Mouse (Mus musculus): ENCODE data around the gene Nkx2-3. TPM values are rescaled to one million over a fixed set of nuclear protein-coding genes. Genes with fewer than 3 reads are reported as not detected.
A peak's percentile ranks its signal among the peaks of the same experiment; 100 is the strongest.

The Nkx2-3 gene
- polyA plus RNA-seq, 1 experiment from 2014 or later, result 0.62 TPM

- peaks cover 66% of the 10 kb centered on the region for H3K27me3 ChIP-seq (ENCODE audit: control insufficient read depth, insufficient read depth, low read length)
- ATAC-seq (ENCODE audit: low FRiP score, low TSS enrichment), result no peak
Measured at GRCm38 (mm10) chr19:43583595-43583994, 28.5 kb upstream of the Nkx2-3 start.

GRCm38 (mm10) chr19:43584788-43585187, 27.3 kb upstream of the Nkx2-3 start:
- DNase-seq, result no peak
- Histone ChIP-seq H3K27ac (replicated peaks; ENCODE audit: low read depth, low read length) (no peak overlapping the region), H3K36me3 (ENCODE audit: control insufficient read depth, insufficient read depth, low read length) (no peaks in the 10 kb centered on the region), H3K9me3 (ENCODE audit: control insufficient read depth, low read length) (0 out of 2 replicates have a peak, but pooled peaks cover 1% of the 10 kb centered on the region), H3K27me3 (ENCODE audit: control insufficient read depth, insufficient read depth, low read length) (peaks cover 66% of the 10 kb centered on the region), H3K4me3 (replicated peaks; ENCODE audit: low read depth, low read length) (0 out of 2 replicates have a peak overlapping the region, but pooled peaks have one; percentile 3), H3K4me2 (ENCODE audit: low read length) (peak overlapping the region; percentile 21; the same call in 1 of the 2 replicates), H3K4me1 (ENCODE audit: control insufficient read depth, insufficient read depth, low read length) (0 out of 2 replicates have a peak, but pooled peaks cover 4% of the 10 kb centered on the region), H3K9ac (replicated peaks; ENCODE audit: low read length) (no peak overlapping the region)
- WGBS, result 4% methylated on average over 13 of the region's 13 CpGs
- ATAC-seq (ENCODE audit: low FRiP score, low TSS enrichment), result no peak

More at GRCm38 (mm10) chr19:43583595-43583994, 28.5 kb upstream of the Nkx2-3 start:
- no peak overlapping the region for H3K4me3 ChIP-seq (replicated peaks; ENCODE audit: low read depth, low read length)
- no peak for DNase-seq
- H3K4me2 ChIP-seq (ENCODE audit: low read length), result no peak overlapping the region
- no peak overlapping the region for H3K27ac ChIP-seq (replicated peaks; ENCODE audit: low read depth, low read length)
- no peak overlapping the region for H3K9ac ChIP-seq (replicated peaks; ENCODE audit: low read length)
- H3K36me3 ChIP-seq (ENCODE audit: control insufficient read depth, insufficient read depth, low read length), result no peaks in the 10 kb centered on the region
- 3% methylated on average over 17 of the region's 17 CpGs for WGBS
- H3K4me1 ChIP-seq (ENCODE audit: control insufficient read depth, insufficient read depth, low read length), result 0 out of 2 replicates have a peak, but pooled peaks cover 4% of the 10 kb centered on the region
- no peaks in the 10 kb centered on the region for H3K9me3 ChIP-seq (ENCODE audit: control insufficient read depth, low read length)

- DNase-seq (no peak), ATAC-seq (ENCODE audit: low FRiP score, low TSS enrichment) (no peak)
- Histone ChIP-seq H3K4me3 (replicated peaks; ENCODE audit: low read depth, low read length) (no peak overlapping the region), H3K4me1 (ENCODE audit: control insufficient read depth, insufficient read depth, low read length) (no peaks in the 10 kb centered on the region), H3K27me3 (ENCODE audit: control insufficient read depth, insufficient read depth, low read length) (peaks cover 50% of the 10 kb centered on the region), H3K27ac (replicated peaks; ENCODE audit: low read depth, low read length) (no peak overlapping the region), H3K9me3 (ENCODE audit: control insufficient read depth, low read length) (0 out of 2 replicates have a peak, but pooled peaks cover 2% of the 10 kb centered on the region), H3K36me3 (ENCODE audit: control insufficient read depth, insufficient read depth, low read length) (no peaks in the 10 kb centered on the region), H3K9ac (replicated peaks; ENCODE audit: low read length) (no peak overlapping the region), H3K4me2 (ENCODE audit: low read length) (no peak overlapping the region)
- 71% methylated on average over 4 of the region's 4 CpGs for WGBS
Measured at GRCm38 (mm10) chr19:43592026-43592425, 20.1 kb upstream of the Nkx2-3 start.

GRCm38 (mm10) chr19:43596981-43597380, 15.1 kb upstream of the Nkx2-3 start:
- Histone ChIP-seq H3K36me3 (ENCODE audit: control insufficient read depth, insufficient read depth, low read length) (no peaks in the 10 kb centered on the region), H3K27me3 (ENCODE audit: control insufficient read depth, insufficient read depth, low read length) (peaks cover 93% of the 10 kb centered on the region), H3K9ac (replicated peaks; ENCODE audit: low read length) (no peak overlapping the region), H3K4me2 (ENCODE audit: low read length) (no peak overlapping the region), H3K9me3 (ENCODE audit: control insufficient read depth, low read length) (no peaks in the 10 kb centered on the region), H3K27ac (replicated peaks; ENCODE audit: low read depth, low read length) (no peak overlapping the region), H3K4me1 (ENCODE audit: control insufficient read depth, insufficient read depth, low read length) (no peaks in the 10 kb centered on the region), H3K4me3 (replicated peaks; ENCODE audit: low read depth, low read length) (no peak overlapping the region)
- no peak for DNase-seq
- 3% methylated on average over 5 of the region's 5 CpGs for WGBS
- ATAC-seq (ENCODE audit: low FRiP score, low TSS enrichment), result no peak

GRCm38 (mm10) chr19:43598741-43599660, 13.1 kb upstream of the Nkx2-3 start:
- Histone ChIP-seq H3K4me2 (ENCODE audit: low read length) (no peak overlapping the region), H3K4me3 (replicated peaks; ENCODE audit: low read depth, low read length) (no peak overlapping the region), H3K4me1 (ENCODE audit: control insufficient read depth, insufficient read depth, low read length) (no peaks in the 10 kb centered on the region), H3K27ac (replicated peaks; ENCODE audit: low read depth, low read length) (no peak overlapping the region), H3K9ac (replicated peaks; ENCODE audit: low read length) (no peak overlapping the region), H3K36me3 (ENCODE audit: control insufficient read depth, insufficient read depth, low read length) (no peaks in the 10 kb centered on the region), H3K9me3 (ENCODE audit: control insufficient read depth, low read length) (no peaks in the 10 kb centered on the region), H3K27me3 (ENCODE audit: control insufficient read depth, insufficient read depth, low read length) (peaks cover 95% of the 10 kb centered on the region)
- ATAC-seq (ENCODE audit: low FRiP score, low TSS enrichment) (no peak), DNase-seq (no peak)
- 2% methylated on average over 25 of the region's 25 CpGs for WGBS

GRCm38 (mm10) chr19:43599776-43600544, 12.2 kb upstream of the Nkx2-3 start:
- H3K9me3 ChIP-seq (ENCODE audit: control insufficient read depth, low read length), result no peaks in the 10 kb centered on the region
- peaks cover 100% of the 10 kb centered on the region for H3K27me3 ChIP-seq (ENCODE audit: control insufficient read depth, insufficient read depth, low read length)
- WGBS, result 1% methylated on average over 27 of the region's 27 CpGs
- no peak overlapping the region for H3K4me3 ChIP-seq (replicated peaks; ENCODE audit: low read depth, low read length)
- ATAC-seq (ENCODE audit: low FRiP score, low TSS enrichment) (no peak), DNase-seq (no peak)
- H3K4me1 ChIP-seq (ENCODE audit: control insufficient read depth, insufficient read depth, low read length), result no peaks in the 10 kb centered on the region
- H3K36me3 ChIP-seq (ENCODE audit: control insufficient read depth, insufficient read depth, low read length), result no peaks in the 10 kb centered on the region
- no peak overlapping the region for H3K9ac ChIP-seq (replicated peaks; ENCODE audit: low read length)
- no peak overlapping the region for H3K4me2 ChIP-seq (ENCODE audit: low read length)
- H3K27ac ChIP-seq (replicated peaks; ENCODE audit: low read depth, low read length), result no peak overlapping the region

GRCm38 (mm10) chr19:43600545-43601331, 11.4 kb upstream of the Nkx2-3 start:
- peaks cover 100% of the 10 kb centered on the region for H3K27me3 ChIP-seq (ENCODE audit: control insufficient read depth, insufficient read depth, low read length)
- H3K4me1 ChIP-seq (ENCODE audit: control insufficient read depth, insufficient read depth, low read length), result no peaks in the 10 kb centered on the region
- under 1% methylated on average over 33 of the region's 33 CpGs for WGBS
- DNase-seq, result no peak
- no peak for ATAC-seq (ENCODE audit: low FRiP score, low TSS enrichment)
- no peak overlapping the region for H3K4me3 ChIP-seq (replicated peaks; ENCODE audit: low read depth, low read length)
- H3K4me2 ChIP-seq (ENCODE audit: low read length), result no peak overlapping the region
- no peak overlapping the region for H3K27ac ChIP-seq (replicated peaks; ENCODE audit: low read depth, low read length)
- no peaks in the 10 kb centered on the region for H3K36me3 ChIP-seq (ENCODE audit: control insufficient read depth, insufficient read depth, low read length)
- no peak overlapping the region for H3K9ac ChIP-seq (replicated peaks; ENCODE audit: low read length)
- H3K9me3 ChIP-seq (ENCODE audit: control insufficient read depth, low read length), result no peaks in the 10 kb centered on the region

GRCm38 (mm10) chr19:43601440-43601839, 10.7 kb upstream of the Nkx2-3 start:
- no peak overlapping the region for H3K27ac ChIP-seq (replicated peaks; ENCODE audit: low read depth, low read length)
- no peaks in the 10 kb centered on the region for H3K9me3 ChIP-seq (ENCODE audit: control insufficient read depth, low read length)
- no peak for ATAC-seq (ENCODE audit: low FRiP score, low TSS enrichment)
- DNase-seq, result no peak
- peaks cover 100% of the 10 kb centered on the region for H3K27me3 ChIP-seq (ENCODE audit: control insufficient read depth, insufficient read depth, low read length)
- H3K4me2 ChIP-seq (ENCODE audit: low read length), result no peak overlapping the region
- no peaks in the 10 kb centered on the region for H3K36me3 ChIP-seq (ENCODE audit: control insufficient read depth, insufficient read depth, low read length)
- no peaks in the 10 kb centered on the region for H3K4me1 ChIP-seq (ENCODE audit: control insufficient read depth, insufficient read depth, low read length)
- under 1% methylated on average over 27 of the region's 27 CpGs for WGBS
- H3K9ac ChIP-seq (replicated peaks; ENCODE audit: low read length), result no peak overlapping the region
- no peak overlapping the region for H3K4me3 ChIP-seq (replicated peaks; ENCODE audit: low read depth, low read length)
